Mouse (Mus musculus): ENCODE results near the gene Zscan20. TPM values are rescaled to one million over a fixed set of nuclear protein-coding genes. Genes with fewer than 3 reads are reported as not detected.

Gene Zscan20
- polyA plus RNA-seq, 1 experiment from 2014 or later: 2.8 TPM

DNA sequence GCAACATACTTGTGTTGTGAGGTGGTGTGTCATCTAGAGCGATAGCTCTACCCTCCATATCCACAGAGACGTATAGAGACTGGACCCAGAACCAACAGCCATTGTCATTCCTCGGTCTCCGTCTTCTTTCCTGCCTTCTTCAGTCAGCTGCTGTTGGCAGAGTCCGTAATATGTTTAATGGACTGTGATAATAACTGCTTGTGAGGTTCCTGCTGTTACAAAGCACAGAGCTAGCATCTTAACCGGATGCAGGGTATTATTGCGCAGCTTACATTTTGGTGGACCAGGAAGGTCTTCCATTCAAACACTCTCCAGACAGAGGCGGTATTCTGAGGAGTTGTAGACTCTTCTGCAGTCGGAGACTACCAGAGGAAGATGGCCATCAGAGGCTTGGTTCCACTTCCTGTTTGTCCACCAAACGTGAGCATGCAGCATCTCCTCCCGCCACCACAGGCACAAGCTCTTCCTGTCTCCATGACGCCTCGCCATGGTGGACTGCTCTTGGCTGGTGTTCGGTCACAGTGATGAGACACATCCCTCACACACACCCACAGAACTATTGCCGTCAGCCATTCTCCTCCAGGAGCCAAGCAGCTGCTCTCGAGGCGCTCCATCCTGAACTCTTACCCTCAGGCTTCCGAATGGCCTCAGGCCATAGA is 28.5 kb upstream of the Zscan20 start:
- in situ Hi-C loops (cut with MboI; ENCODE audit: low pct_unique_long_range_greater_than_20kb): no loop called here
- ATAC-seq (no peak), DNase-seq (ENCODE audit: low read depth, low spot score) (no peak)
- POLR2A ChIA-PET: no interaction called here
- TF ChIP-seq CTCF (IDR thresholded peaks at IDR 0.05): no peak
- peaks cover 3% of the 10 kb centered on the region for H3K27me3 ChIP-seq
- CTCF ChIA-PET: interaction anchor here (1.3 kb wide), 1 partner anchor 8 kb away, joined by 3 read pairs; no protein-coding TSS in a partner anchor

GRCm38 (mm10) chr4:128637250-128637649 is 27.4 kb upstream of the Zscan20 start:
- DNase-seq (ENCODE audit: low read depth, low spot score): no peak
- in situ Hi-C loops (cut with MboI; ENCODE audit: low pct_unique_long_range_greater_than_20kb): no loop called here
- POLR2A ChIA-PET: no interaction called here

GRCm38 (mm10) chr4:128635894-128636585 is 26.1 kb upstream of the Zscan20 start:
- DNase-seq (ENCODE audit: low read depth, low spot score): no peak
- in situ Hi-C loops (cut with MboI; ENCODE audit: low pct_unique_long_range_greater_than_20kb): no loop called here
- ATAC-seq: no peak
- H3K27me3 ChIP-seq: peaks cover 3% of the 10 kb centered on the region
- ChIA-PET POLR2A (no interaction called here), CTCF (no interaction called here)
- no peak for TF ChIP-seq CTCF (IDR thresholded peaks at IDR 0.05)

More at GRCm38 (mm10) chr4:128637250-128637649, 27.4 kb upstream of the Zscan20 start:
- no peak for ATAC-seq
- H3K27me3 ChIP-seq: peaks cover 3% of the 10 kb centered on the region
- CTCF ChIA-PET: no interaction called here
- TF ChIP-seq CTCF (IDR thresholded peaks at IDR 0.05): no peak

DNA sequence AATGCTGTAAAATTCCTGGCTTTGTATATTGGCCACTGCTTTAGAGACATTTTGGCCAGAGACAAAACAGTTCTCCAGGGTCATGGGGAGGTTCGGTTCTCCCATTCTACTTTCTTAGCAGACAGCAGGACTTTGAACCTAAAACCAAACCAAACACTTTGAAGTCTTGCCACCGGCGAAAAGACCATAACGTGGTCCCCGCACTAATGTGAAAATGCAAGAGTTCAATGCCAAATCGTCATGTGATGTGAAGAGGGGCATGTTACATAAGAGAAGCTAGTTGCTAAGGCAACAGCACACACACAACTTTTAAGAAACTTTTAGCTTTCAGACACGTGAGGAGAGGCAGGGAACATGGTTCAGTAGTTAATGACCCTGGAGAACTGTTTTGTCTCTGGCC is 25.6 kb upstream of the Zscan20 start:
- DNase-seq (ENCODE audit: low read depth, low spot score) (no peak), ATAC-seq (no peak)
- ChIA-PET CTCF (no interaction called here), POLR2A (no interaction called here)
- H3K27me3 ChIP-seq: peaks cover 3% of the 10 kb centered on the region
- in situ Hi-C loops (cut with MboI; ENCODE audit: low pct_unique_long_range_greater_than_20kb): no loop called here
- no peak for TF ChIP-seq CTCF (IDR thresholded peaks at IDR 0.05)

DNA sequence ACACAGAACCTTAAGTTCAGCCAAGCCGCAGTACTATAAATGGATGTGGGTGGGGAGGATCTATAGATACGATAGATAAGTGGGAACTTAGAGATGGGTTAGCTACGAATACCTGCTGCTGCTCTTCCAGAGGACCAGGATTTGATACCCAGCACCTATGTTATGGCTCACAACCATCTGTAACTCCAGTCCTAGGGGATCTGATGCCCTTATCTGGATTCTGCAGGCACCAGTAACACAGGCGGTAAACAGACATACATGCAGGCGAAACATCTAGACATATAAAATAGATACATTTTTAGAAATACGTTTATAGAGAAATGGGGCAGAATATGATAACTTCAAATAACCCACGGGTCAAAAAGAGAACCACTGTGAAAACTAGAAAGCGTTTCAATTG is 11.2 kb upstream of the Zscan20 start:
- no peak for TF ChIP-seq CTCF (IDR thresholded peaks at IDR 0.05)
- in situ Hi-C loops (cut with MboI; ENCODE audit: low pct_unique_long_range_greater_than_20kb): loop anchor here (10.0 to 25.0 kb wide), 2 partner anchors 74 to 491 kb away; partner anchors contain the start of genes Hpca and Tmem54
- POLR2A ChIA-PET: no interaction called here
- DNase-seq (ENCODE audit: low read depth, low spot score) (no peak), ATAC-seq (no peak)
- CTCF ChIA-PET: interaction anchor here (1.0 kb wide), 1 partner anchor 9 kb away, joined by 4 read pairs; no protein-coding TSS in a partner anchor
- peaks cover 6% of the 10 kb centered on the region for H3K27me3 ChIP-seq

DNA sequence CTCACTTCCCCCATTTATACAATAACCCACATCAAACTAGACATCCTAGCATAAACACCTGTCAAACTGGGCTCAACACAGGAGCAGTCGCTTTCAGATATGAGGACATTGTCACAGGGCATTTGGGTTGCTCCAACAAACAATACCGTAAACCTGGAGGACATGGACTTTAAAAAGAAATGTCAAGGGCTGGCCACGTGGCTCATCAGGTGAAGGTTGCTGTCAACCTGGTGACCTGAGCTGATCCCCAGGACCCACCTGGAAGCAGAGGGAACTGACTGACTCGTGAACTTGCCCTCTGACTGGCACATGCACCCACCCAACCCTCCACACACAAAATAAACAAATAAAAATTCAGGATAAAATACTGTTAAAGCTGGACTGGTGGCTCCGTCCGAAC is 10.7 kb upstream of the Zscan20 start:
- in situ Hi-C loops (cut with MboI; ENCODE audit: low pct_unique_long_range_greater_than_20kb): loop anchor here (10.0 to 25.0 kb wide), 2 partner anchors 74 to 492 kb away; partner anchors contain the start of genes Hpca and Tmem54
- no peak for TF ChIP-seq CTCF (IDR thresholded peaks at IDR 0.05)
- no peak for ATAC-seq
- no peak for DNase-seq (ENCODE audit: low read depth, low spot score)
- ChIA-PET POLR2A (no interaction called here), CTCF (interaction anchor here (1.0 kb wide), 1 partner anchor 8 kb away, joined by 4 read pairs; no protein-coding TSS in a partner anchor)
- H3K27me3 ChIP-seq: peaks cover 6% of the 10 kb centered on the region

DNA sequence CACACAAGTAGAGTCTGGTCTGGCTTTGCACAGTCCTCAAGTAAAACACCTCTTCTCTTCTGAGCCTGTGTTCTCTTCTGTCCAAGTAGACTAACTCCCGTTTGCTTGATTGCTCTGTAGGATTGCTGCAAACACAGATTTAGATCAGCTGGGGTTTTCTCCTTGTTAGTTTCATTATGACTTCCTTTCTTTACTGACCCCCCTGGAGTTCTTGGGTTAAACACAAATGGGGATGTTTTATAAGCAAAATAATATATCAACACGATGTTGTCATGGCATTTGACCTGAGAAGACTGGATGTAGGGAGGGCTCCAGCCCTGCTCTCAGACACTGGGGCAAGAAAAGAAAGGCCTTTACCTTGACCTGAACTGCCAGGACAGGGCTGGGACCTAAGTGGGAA is 9.1 kb upstream of the Zscan20 start:
- H3K27me3 ChIP-seq: peaks cover 6% of the 10 kb centered on the region
- in situ Hi-C loops (cut with MboI; ENCODE audit: low pct_unique_long_range_greater_than_20kb): loop anchor here (25.0 kb wide), 1 partner anchor 493 kb away; the partner anchor contains the start of genes Hpca and Tmem54
- no peak for TF ChIP-seq CTCF (IDR thresholded peaks at IDR 0.05)
- ChIA-PET CTCF (interaction anchor here (1.7 kb wide), 1 partner anchor 8 kb away, joined by 4 read pairs; no protein-coding TSS in a partner anchor), POLR2A (no interaction called here)
- DNase-seq (ENCODE audit: low read depth, low spot score): no peak
- ATAC-seq: no peak

DNA sequence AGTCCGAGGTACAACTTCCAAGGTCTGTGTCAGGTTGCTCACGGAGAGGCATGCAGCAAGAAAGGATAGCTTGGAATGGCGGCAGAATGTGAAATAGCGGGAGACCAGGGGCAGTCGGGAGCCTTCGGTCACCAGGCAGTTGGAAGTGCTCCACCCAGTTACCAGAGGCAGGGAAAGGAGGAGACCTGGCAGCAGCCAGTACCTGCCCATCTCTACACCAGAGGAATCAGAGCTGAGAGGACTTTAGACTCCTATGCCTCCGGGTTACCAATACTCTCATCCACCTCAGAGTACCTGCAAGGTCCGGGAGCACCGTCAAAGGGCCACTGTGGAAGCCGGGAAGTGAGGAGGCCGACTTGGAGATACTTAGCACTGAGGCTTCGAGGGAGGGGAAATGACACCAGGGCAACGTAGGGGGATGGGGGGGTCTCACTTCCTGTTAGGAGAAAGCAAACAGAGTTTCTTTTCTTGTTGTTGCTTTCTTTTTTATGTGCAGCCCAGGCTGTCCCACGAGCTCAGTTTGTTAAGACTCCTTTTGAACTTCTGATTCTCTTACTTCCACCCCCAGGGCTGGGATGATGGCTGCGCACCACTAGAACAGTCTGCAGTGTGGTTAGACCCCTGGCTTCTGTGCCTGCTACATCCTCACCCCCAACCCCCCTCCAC is 8.5 kb upstream of the Zscan20 start, which contains the start of gene Tlr12:
TSS of gene Tlr12 (minus strand) at position 374 of the 666 bp plus-strand sequence.
- ChIA-PET CTCF (interaction anchor here (1.7 kb wide), 1 partner anchor 9 kb away, joined by 4 read pairs; no protein-coding TSS in a partner anchor), POLR2A (no interaction called here)
- ATAC-seq (no peak), DNase-seq (ENCODE audit: low read depth, low spot score) (no peak)
- no peak for TF ChIP-seq CTCF (IDR thresholded peaks at IDR 0.05)
- in situ Hi-C loops (cut with MboI; ENCODE audit: low pct_unique_long_range_greater_than_20kb): loop anchor here (25.0 kb wide), 1 partner anchor 494 kb away; the partner anchor contains the start of genes Hpca and Tmem54
- peaks cover 6% of the 10 kb centered on the region for H3K27me3 ChIP-seq

- CTCF ChIA-PET: no interaction called here
- no peak for ATAC-seq
- POLR2A ChIA-PET: no interaction called here
Measured at GRCm38 (mm10) chr4:128617363-128618120, 7.6 kb upstream of the Zscan20 start.

DNA sequence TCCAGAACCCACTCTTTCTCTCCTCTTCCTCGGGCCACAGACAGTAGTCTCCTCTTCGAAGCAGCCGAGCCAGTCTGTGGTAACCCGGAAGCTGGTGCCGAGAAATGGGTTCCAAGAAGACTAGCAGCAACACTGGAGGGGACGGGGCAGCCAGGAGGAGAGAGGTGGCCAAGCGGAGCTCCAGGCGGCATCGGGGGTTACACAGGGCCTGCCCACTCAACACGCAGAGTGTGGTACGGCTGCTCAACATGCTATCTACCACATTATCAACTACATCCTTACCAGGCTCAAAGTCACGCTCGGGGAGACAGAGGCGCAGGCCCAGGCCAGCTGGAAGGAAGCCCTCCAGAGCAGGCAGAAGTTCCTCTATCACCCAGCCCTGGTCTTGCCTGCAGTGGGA is 5.9 kb upstream of the Zscan20 start:
- CTCF ChIA-PET: no interaction called here
- DNase-seq (ENCODE audit: low read depth, low spot score) (no peak), ATAC-seq (no peak)
- peaks cover 6% of the 10 kb centered on the region for H3K27me3 ChIP-seq
- POLR2A ChIA-PET: no interaction called here
- in situ Hi-C loops (cut with MboI; ENCODE audit: low pct_unique_long_range_greater_than_20kb): loop anchor here (25.0 kb wide), 1 partner anchor 497 kb away; the partner anchor contains the start of genes Hpca and Tmem54
- TF ChIP-seq CTCF (IDR thresholded peaks at IDR 0.05): no peak

More at GRCm38 (mm10) chr4:128617363-128618120, 7.6 kb upstream of the Zscan20 start:
- in situ Hi-C loops (cut with MboI; ENCODE audit: low pct_unique_long_range_greater_than_20kb): loop anchor here (25.0 kb wide), 1 partner anchor 495 kb away; the partner anchor contains the start of genes Hpca and Tmem54
- TF ChIP-seq CTCF (IDR thresholded peaks at IDR 0.05): no peak
- DNase-seq (ENCODE audit: low read depth, low spot score): no peak
- peaks cover 6% of the 10 kb centered on the region for H3K27me3 ChIP-seq

Measured in Patski (cell line).